Mouse (Mus musculus) liver, embryonic 12.5 days (tissue): ENCODE measurements at regions not wholly inside any gene's neighbourhood (a gene's known extent, or its start where the extent isn't known, plus 50 kb on each side); places are given as distances from the start of the nearest gene placed in this dataset.

Source experiments
- ATAC-seq: fragments of 200-750 bp; cut with Nextera tagmentation; 2 replicates; pipeline ENCODE4 v1.8.0; 2017; ENCODE audit warnings: moderate number of reproducible peaks, mild to moderate bottlenecking, moderate library complexity
- H3K27ac ChIP-seq: fragments of 300-500 bp; sonication (generic); 2 replicates; pipeline ENCODE4 v1.5.1; 2016; ENCODE audit warnings: mild to moderate bottlenecking
- H3K27me3 ChIP-seq: fragments of 300-500 bp; sonication (generic); replicated peaks from 2 replicates; pipeline ENCODE4 v1.6.1; 2016; ENCODE audit warnings: mild to moderate bottlenecking, moderate library complexity
- H3K36me3 ChIP-seq: fragments of 300-500 bp; sonication (generic); 2 replicates; pipeline ENCODE4 v1.6.1; 2016; ENCODE audit warnings: mild to moderate bottlenecking, moderate library complexity
- H3K4me1 ChIP-seq: fragments of 300-500 bp; sonication (generic); 2 replicates; pipeline ENCODE4 v1.6.1; 2016
- H3K4me2 ChIP-seq: fragments of 300-500 bp; sonication (generic); 2 replicates; pipeline ENCODE4 v1.6.1; 2016; ENCODE audit warnings: mild to moderate bottlenecking, moderate library complexity
- H3K4me3 ChIP-seq: fragments of 300-500 bp; sonication (generic); 2 replicates; pipeline ENCODE4 v1.5.1; 2016; ENCODE audit warnings: mild to moderate bottlenecking, moderate library complexity
- H3K9ac ChIP-seq: fragments of 300-500 bp; sonication (generic); 2 replicates; pipeline ENCODE4 v1.6.1; 2016; ENCODE audit warnings: mild to moderate bottlenecking, moderate library complexity
- H3K9me3 ChIP-seq: fragments of 300-500 bp; sonication (generic); replicated peaks from 2 replicates; pipeline ENCODE4 v1.6.1; 2016; ENCODE audit warnings: mild to moderate bottlenecking, moderate library complexity
- WGBS: fragments of 180-500 bp; shearing (Covaris S2); methylation state at CpG from one replicate; pipeline ENCODE4 v1.1.7; 2016; ENCODE audit not compliant: insufficient replicate concordance; 5-methylcytosine and 5-hydroxymethylcytosine counted together

GRCm38 (mm10) chr14:36316418-36317111 is 221.8 kb downstream of the 4930474N05Rik start:
- H3K4me1 ChIP-seq = no peaks in the 10 kb centered on the region
- no peaks in the 10 kb centered on the region for H3K27me3 ChIP-seq
- no peak overlapping the region for H3K4me3 ChIP-seq
- H3K9ac ChIP-seq = no peak overlapping the region
- H3K27ac ChIP-seq = no peak overlapping the region
- 44% methylated on average over 4 of the region's 4 CpGs for WGBS
- no peak overlapping the region for H3K4me2 ChIP-seq
- ATAC-seq = 0 out of 2 replicates have a peak, but pooled peaks have one; percentile 40
- H3K9me3 ChIP-seq = no peaks in the 10 kb centered on the region
- H3K36me3 ChIP-seq = no peaks in the 10 kb centered on the region

- Histone ChIP-seq H3K36me3 (no peaks in the 10 kb centered on the region), H3K27me3 (no peaks in the 10 kb centered on the region), H3K4me1 (no peaks in the 10 kb centered on the region), H3K9me3 (no peaks in the 10 kb centered on the region), H3K27ac (no peak overlapping the region), H3K4me3 (no peak overlapping the region), H3K4me2 (no peak overlapping the region), H3K9ac (no peak overlapping the region)
- WGBS = 63% methylated on average over 3 of the region's 3 CpGs
- ATAC-seq = no peak
Measured at GRCm38 (mm10) chr14:36328258-36328891, 233.7 kb downstream of the 4930474N05Rik start.

GRCm38 (mm10) chr14:36340832-36341231 is 246.1 kb downstream of the 4930474N05Rik start:
- no peaks in the 10 kb centered on the region for H3K36me3 ChIP-seq
- WGBS = 43% methylated on average over 1 of the region's 1 CpGs
- no peak overlapping the region for H3K27ac ChIP-seq
- H3K4me2 ChIP-seq = no peak overlapping the region
- ATAC-seq = no peak
- H3K9me3 ChIP-seq = no peaks in the 10 kb centered on the region
- no peak overlapping the region for H3K4me3 ChIP-seq
- H3K9ac ChIP-seq = no peak overlapping the region
- no peaks in the 10 kb centered on the region for H3K27me3 ChIP-seq
- no peaks in the 10 kb centered on the region for H3K4me1 ChIP-seq
